Mouse (Mus musculus) c-Kit-positive CD71-positive TER-119-positive erythroid progenitor cells, embryonic 14.5 days (primary cell): Measurements from ENCODE around the gene Tet3.

ENCODE experiments used
- DNase-seq: peaks from one replicate; pipeline ENCODE4 v3.0.0-alpha.2; 2013; ENCODE audit warnings: low spot score

Gene Tet3

DNA sequence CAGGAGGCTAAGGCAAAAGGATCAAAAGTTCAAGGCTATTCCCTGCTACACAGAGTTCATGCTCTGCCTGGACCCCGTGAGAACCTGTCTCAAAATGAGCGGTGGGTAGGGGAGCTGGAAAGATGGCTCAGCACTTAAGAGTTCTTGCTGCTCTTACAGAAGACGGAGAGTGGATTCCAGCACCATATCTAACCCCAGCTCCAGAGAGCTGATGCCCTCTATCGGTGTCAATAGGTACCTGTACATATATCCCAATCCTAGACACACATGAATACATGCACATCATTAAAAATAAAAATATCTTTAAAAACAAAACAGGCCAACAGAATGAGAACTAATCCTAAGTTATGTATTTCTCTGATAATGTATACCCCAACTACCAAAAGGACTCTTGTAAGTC is 19.3 kb upstream of the Tet3 start:
- no peak for DNase-seq

DNA sequence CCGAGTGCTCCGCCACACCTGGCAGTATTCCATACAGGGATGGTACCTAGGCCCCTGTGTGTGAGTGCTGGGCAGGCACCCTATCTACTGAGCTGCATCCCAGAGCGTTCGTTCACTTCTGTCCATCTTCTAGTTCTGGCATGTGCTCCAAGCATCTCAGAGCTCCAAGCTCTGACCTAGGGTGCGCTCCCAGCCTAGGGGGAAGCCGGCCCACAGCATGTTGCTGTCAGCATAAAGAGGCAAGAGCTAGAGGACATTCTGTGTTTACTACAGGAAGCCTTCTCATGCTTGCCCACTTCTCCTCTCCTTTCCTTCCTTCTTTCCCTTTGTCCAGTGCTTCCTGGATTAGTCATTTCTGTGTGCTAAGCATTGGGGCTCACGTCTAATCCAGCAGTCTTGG is 16.5 kb upstream of the Tet3 start:
- DNase-seq = no peak

DNA sequence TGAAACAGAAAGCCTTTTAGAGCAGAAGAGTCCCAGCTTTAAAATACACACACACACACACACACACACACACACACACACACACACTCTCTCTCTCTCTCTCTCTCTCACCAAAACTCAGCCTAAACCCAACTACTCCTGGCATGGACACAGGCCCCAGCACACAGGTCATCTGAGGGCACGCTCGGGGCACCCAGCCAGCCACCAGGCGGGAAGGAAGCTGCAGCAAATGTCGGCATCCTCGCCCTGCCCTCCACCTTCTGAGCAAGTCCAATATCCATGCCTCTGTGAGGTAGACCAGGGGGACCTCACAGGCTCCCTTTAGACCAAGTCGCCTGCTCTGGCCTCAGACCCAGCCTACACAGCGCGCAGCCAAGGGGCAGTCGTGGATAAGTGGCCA is 14.4 kb upstream of the Tet3 start:
- no peak for DNase-seq

DNA sequence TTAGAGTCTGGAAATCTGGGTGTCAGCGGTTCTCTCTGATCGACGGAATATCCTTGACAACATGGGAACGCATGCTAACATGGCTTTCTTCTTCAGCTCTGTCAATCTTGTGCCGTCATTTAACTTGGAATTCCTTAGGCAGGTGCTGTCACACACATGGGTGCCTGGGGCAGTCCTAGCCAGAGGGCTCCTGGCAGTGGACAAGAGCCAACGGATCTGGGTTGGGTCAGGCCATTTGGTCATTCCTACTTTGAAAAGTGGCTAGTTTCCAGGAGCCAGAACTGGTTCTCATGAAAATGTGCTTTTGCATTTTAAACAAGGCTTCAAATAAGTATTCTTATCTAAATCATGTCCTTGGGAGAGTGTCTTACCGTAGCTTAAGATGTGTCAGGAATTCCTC is 12.9 kb upstream of the Tet3 start:
- no peak for DNase-seq

DNA sequence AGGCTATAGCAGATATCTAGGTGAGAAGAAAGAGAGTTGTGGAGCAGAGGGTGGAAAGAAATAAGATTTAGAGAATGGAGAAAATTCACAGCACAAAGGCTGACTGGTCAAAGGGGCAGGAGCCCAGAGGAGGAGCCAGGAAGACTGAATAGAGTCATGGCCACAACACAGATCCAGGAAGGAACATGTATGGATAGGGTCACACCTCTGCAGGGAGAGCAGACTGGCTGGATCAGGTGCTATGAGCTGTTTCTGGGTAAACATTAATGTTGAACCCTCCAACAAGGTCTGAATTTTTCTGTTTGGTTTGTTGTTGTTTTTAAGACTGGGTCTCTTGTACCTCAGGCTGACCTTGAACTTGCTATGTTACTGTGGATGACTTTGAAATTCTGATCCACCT is 5.1 kb upstream of the Tet3 start:
- no peak for DNase-seq

DNA sequence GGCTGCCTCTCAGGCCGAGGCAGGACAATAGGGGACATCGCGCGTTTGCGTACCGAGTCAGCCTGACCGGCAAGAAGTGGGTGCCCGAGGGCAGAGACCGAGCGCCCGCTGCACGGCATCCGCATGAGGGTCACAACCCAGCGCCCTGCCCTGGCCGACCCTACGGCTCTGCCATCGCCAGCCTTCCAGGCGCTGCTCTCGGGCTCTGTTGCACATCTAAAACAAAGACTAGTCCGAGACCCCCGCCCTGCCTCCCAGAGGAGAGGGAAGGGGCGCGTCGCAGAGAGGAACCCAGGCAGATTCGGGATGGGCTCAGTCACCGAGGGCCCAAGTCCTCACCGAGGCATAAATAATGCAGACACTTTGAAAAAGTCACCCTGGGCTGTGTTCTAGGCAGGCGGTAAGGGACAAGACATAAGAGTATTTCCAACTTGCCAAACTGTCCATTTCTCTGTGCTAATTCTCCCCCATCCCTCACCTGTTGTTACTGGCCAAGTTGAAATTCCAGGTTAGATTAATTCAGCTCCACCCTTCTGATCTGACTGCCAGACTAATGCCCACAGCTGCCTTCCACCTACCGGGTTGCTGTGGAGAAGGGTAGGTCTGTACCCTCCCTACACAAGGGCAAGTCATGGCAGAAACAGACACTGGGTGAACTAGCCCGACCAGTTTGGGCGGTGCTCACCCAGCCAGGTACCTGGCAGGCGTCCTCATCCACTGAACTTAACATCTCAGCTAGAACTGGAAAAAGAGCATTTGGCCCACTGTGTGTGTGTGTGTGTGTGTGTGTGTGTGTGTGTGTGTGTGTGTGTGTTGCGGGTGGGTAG is 1.7 kb downstream of the Tet3 start:
- DNase-seq = no peak

DNA sequence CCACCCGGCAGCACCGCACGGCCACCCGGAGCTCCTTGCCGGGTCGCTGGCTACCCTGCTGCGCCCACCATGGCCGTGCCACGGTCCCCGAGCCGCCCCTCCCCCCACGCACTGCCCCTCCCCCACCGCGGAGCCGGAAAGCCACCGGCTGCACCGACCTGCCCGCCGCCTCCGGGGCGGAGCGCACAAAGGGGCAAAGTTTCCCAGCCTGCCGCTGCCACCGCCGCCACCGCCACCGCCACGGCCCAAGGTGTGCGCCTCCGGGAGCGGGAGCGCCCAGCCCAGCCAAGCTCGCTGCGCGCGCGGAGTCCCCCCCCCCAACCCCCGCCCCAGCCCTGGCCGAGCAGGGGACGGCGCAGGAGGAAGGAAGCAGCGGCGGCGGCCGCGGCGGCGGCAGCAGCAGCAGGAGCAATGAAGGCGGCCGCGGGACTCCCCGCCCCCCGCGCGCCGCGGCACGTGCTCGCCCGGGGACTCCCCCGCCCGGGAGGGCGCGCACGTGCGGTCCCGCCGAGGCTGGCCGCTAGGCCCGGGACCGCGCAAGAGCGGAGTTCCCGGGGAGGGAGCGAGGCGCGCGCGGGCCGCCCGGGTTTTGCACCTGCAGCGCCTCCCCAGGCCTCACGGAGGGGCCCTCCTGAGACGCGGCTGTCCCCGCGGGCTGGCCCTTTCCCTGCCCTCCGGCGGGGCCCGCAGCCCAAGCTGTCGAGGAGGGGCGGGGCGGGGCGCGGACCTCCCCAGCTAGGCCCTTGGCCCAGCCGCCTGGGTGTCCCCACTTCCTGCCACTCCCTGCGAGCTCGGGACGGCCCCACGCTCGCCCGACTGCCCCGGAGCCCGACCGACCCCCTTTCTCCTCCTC is 2.5 kb downstream of the Tet3 start:
- DNase-seq = no peak

DNA sequence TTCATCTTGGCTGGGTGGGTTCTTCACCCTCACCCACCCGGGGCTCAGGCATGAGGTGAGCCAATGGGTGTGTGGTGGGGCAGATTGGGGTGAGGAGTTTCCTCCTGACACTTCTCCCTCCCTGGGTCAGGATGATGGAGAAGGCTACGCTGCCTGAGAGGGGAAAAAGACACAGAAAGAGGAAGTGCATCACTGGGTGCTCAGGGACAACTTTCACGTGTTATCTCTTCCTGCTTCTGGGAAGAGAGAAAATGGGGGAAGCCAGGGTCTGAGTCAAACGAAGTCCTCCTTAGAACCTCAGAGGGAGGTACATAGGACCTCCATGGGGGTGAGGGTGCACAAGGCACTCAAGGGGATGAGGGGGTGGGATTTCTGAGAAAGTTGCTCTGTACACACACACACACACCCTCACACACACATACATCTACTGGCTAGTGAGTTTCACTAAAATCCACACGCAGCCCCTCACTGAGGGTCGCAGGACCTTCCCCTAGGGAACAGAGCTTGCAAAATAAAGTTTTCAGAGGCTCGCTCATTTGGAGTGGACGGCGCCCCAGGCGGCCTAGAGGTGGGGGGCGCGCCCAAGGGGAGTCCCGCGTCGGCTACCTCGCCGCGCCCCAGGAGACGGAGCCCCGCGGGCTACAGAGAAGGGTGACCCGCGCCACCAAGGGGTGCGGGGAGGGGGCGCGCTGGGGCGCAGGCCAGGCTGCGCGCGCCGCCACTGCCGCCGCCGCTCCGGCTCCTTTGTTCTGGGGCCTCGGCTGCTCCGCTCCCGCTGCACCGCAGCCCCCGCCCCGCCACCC is 3.4 kb downstream of the Tet3 start:
- no peak for DNase-seq

DNA sequence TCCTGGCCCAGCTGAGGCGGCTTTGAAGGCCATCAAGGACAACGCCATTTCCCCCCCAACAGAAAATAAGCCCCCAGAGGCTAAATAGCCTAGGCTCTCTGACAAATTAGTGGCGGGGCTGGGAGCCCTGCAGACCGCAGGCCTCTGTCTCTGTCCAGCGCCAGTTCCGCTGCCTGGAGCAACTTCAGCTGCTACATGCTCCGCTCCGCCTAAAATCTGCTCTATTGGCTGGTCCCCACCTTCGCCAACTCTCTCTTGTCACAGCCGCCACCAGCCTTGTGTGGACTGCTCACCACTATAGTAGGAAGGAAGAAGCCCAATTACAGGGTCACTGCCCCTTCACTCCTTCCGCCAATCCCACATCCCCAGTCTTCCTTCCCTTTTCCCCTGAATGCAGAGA is 5.2 kb downstream of the Tet3 start:
- DNase-seq = no peak

DNA sequence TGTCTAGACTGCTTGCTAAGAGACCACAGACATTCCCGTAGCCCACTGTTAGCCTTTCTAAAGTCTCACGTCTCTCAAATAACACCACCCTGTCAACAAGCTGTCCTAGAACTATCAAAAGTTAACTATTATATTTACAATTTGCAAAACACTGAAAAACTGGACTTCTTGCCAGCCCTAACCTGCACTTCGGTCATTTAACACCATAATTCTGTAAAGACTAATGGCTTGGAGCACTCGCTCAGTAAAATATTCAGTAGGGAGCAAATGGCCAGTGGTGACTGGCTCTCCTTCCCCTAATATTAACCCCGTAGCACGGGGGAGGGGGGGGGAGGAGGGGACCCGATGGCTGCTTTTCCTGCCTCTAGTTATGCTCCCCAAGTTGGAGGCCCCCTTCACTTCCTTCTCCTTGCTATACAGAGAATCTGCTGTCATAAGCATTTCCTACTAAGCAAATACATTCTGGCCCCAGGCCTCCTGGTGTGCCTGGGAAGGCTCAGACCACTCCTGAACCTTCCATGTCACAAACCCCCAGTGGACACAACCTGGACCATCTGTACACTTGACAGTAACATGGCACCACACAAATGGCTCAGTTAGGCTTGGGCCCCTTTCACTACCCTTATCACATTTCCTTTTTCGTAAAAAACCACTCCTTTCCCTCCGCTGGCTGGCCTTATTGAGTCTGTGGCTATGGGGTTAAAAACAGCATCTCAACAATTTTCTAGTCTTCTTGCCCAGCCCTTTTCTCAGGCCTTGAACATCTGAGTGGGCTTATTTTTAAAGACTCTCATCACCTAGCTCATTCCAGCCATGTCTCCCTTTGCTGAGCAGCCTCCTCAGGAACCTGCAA is 8.2 kb downstream of the Tet3 start:
- DNase-seq = no peak

DNA sequence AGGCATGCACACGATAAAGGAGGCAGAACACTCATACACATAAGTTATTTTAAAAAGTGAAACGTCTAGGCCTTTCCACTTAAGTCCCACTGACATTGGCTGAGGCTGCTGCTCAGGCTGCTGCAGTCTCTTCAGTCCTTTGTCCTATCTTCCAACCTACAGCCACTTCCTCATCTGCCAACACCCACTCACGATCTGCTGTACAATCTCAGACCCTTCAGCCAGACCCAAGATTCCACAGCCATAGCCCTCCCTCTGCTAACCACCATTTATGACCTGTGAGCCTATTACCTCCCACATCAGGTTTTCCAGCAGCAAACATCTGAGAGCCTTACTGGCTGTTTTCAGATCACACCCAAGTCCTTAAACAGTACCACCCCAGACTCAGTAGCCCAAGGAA is 9.4 kb downstream of the Tet3 start:
- no peak for DNase-seq

DNA sequence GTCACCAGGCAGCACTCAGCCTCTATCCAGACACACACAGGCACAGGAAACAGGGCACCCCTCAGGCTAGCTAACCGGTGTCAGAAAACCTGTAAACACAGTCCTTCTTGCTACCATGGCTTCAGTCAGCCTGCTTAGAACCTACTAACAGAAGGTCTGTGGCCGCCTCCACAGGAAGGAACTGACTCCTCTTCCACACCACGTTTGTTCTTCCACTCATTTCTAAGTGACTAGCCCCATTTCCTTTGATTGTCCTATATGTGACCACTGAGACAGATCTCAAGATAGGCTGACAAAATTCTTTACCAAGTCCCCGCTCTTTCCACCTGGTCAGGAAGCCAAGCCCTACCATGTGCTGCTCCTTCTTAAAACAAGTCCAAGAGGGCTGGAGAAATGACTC is 10.0 kb downstream of the Tet3 start:
- DNase-seq = no peak

DNA sequence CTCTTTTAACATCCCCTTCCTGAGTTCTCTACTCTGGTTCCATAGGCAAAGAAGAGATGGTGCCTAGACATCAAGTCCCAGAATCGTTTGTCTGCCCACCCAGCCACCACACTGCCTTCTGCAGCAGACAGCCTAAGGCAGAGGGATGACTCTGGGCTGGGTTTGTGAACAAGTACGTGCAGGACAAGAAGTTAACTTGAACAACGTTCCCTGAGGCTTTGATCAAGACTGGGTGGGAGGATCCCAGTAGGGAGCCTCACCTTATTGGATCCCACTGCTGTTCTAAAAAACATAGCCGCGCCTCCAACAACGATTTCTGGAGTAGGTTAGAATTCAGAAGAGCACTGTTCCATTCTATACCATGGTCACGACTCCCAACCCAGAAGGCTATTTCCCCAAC is 11.9 kb downstream of the Tet3 start:
- DNase-seq = no peak

DNA sequence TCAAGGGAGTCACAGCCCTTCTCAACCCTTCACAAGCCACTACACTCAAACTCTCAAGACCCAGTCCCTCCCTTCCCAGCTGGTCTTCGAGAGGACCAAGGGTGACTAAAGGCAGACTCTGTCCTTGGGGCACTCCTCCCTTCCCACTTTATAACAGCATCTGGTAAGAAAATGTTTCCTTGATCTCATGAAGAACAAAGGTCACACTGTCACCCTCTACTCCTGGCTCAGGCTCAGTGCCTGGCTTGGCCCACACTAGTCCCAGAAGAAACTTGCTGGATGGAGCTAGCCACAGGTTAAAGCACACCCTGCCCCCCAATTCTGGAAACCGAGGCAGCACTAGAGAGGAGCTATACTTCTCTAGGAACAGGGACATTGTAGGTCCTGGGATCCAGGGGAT is 13.1 kb downstream of the Tet3 start:
- DNase-seq = no peak

DNA sequence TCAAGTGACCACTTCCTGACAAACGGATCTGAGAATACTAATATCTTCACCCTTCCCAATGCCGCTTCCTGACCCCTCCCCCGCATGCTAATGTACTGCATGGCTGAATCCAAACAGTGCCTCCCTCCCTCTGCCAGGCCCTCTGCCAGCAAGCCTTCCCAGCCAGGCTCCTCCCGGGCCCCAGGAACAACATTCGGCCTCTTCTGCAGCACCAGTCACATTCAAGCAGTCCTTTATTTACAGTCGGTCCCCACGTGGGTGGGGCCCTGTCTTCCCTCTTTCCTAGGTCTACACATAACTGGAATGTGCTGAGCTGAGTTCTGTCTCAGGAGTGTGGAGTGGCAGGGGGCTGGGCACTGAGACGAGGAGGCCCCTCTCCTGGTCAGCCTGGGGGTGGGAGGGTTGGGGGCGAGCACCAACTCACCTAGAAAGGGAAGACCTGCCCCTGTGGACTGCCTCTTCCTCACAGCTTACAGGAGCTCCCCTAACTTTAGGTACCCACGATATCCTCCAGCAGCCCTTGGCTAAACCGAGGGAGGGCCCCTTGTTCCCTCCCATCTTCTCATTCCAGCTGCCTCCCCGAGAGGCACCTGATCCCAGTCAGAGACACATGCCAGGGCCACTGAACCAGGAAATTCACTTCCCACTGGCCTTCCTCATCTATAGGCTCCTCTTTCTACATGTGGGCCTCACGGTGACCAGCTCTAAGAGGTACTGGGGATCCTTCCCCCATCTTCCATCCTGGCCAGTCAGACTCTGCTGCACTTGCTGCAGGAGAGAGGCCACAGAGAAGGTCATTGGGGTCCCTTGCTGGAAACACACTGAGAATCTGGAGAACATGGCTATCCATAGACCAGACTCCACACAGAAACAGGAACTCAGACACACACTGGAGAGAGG is 15.2 kb downstream of the Tet3 start:
- no peak for DNase-seq

DNA sequence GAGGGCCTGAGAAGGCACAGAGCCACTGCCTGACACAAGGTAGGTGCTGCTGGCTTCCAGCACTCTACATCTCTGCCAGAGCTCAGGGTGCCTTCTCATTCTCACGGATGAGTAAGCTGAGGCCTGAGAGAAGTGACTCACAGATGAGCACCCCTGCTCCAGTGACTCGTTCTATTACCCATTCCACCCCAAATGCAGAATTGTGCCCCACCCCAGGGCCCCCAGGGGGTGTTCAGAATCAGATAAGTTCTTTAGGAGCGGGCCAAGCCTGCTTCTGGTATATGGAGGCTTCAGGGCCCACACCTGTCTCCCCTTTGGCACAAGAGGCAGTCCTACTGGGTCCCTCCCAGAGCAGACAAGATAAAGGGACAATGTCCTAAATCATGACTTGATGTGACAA is 16.2 kb downstream of the Tet3 start:
- DNase-seq = peak; percentile 63

DNA sequence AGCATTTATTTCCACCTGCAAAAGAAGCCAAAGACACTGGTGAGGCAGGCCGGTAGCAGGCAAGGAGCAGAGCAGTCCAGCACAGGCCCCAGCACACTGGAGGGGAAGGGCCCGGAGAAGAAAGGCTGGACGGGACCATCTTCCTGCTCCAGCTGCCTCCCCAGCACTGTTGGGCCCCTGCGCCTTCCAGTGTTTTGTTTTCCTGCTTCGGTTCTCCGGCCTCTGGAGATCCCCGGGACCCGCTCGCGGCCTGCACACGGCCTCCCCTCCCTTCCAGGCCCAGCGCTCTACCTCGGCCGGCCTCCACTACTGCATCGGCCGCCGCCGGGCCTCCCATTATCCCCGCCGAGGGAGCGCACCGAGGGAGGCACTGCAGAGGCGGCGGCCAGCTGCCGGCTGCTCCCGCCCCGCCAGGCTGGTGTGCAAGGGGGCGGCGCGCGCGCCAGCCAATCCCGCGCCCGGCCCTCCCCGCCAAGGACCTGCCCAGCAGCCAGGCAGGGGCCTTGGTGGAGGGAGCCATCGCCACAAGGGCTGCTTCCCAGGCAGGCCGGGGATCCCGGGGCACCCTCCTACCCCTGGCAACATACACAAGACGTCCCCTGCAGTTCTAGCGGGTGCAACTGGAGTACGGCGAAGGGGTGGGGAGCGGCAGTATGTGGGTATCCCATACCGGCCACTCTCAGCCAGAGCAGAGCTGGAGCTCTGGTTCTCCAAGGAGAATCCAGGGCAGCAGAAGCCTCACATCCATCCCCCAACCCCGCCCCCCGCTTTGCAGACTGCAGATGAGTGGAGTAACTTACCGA is 17.4 kb downstream of the Tet3 start:
- peak; percentile 82 for DNase-seq

DNA sequence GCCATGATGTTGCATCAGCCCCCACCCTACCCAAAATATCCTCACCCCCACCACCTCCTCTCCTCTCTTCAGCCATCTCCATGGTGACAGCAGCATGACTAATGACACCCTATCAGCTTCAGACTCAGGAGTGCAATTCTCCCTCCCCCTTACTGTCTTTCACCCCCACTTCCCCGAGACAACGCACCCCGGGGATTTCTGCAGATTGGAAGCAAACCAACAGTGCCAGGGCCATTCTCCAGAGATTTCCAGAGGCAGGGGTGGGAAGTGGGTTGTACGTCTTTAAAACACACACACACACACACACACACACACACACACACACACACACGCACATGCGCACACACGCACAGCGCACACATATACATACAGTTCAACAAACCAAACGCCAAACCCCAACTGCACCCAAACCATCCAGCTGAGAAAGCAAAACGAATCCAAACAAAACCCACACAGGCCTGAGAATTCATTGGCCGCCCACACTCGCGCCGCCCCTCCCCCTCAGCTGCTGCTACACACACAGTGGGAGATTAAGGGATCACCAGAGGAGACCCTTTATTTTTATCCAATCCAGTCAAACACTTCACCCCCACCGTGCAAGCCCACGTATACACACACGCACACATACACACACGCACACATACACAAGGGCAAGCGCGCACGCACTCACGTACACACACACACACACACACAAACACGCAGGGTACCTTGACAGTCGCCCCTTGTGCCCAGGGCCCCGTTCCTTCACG is 18.2 kb downstream of the Tet3 start:
- no peak for DNase-seq

DNA sequence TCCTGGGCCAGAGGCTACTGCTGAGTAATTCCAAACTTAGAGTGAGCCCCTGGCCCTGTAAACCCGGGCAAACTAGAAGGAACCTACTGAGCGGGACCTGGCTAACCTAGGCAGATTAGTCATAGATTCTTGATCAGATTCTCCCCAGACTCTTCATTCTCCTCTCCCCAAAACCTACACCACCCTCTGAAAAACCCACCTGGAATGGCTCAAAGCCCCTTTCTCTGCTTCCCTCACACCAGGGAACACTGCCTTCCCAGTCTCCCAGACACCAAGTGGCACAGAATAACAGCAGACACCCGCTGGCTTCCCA is 18.7 kb downstream of the Tet3 start:
- no peak for DNase-seq
